Mouse (Mus musculus): ENCODE measurements around the gene Aplnr.

DNA sequence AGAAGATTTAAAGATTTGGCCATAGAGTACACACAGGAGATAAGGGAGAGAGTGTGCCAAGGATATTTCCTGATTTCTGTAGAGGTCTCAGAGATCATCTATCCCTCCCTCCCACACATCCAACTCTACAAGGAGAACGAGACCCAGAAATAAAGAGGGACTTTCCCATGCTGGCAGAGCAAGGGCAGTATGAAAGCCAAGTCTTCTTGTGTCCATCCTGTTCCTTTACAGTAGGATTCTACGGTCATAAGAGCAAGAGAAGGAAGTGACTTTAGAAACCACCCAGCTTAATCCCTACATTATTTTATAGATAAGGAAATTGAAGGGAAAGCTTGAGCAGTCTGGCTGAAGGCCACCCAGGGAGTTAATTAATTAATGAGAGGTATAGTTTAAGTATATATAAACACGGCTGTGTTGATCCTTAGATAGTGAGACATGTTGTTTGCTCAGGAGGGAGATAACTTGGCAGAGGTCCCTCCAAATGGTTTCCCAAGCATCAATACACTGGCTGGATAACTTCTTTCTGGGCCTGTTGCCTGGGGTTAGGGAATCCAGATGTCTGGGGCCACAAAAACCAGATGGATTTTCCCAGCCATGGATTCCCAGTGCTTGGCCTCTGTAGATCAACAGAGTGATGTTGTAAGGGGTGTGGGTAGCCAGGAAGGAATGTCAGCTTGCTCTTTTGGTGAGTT lies 36.2 kb downstream of the Aplnr start:
- no peak for TF ChIP-seq ZNF384 (IDR thresholded peaks at IDR 0.05; ENCODE audit: low read depth, low read length)
- no peak for TF ChIP-seq ELF1 (IDR thresholded peaks at IDR 0.05; ENCODE audit: low read depth, low read length)
- TF ChIP-seq CTCF (conservative IDR thresholded peaks at IDR 0.05 in 1 of 2, IDR thresholded peaks at IDR 0.05 in 1 of 2; ENCODE audit: low read depth in 2 of 2, low read length in 2 of 2), result no peak
- TF ChIP-seq ZMIZ1 (IDR thresholded peaks at IDR 0.05; ENCODE audit: low read depth, low read length), result no peak
- no peak for TF ChIP-seq ZKSCAN1 (IDR thresholded peaks at IDR 0.05; ENCODE audit: borderline replicate concordance, low read depth, low read length)
